Mouse (Mus musculus) brain, adult 2 months (tissue): ENCODE measurements around the gene Tmub1.
A peak's percentile ranks its signal among the peaks of the same experiment; 100 is the strongest.

ENCODE experiments used
- DNase-seq: peaks from one replicate; pipeline ENCODE4 v3.0.0; 2011; ENCODE audit warnings: low read depth, low spot score

Tmub1 gene

GRCm38 (mm10) chr5:24447624-24448298, at the start of gene Tmub1:
Gene Tmub1 (minus strand): TSS chr5:24447854.
- DNase-seq, result peak; percentile 92

GRCm38 (mm10) chr5:24496756-24497155, 49.1 kb upstream of the Tmub1 start:
- peak; percentile 63 for DNase-seq

GRCm38 (mm10) chr5:24495019-24495418, 47.4 kb upstream of the Tmub1 start:
- DNase-seq, result peak; percentile 6

GRCm38 (mm10) chr5:24492546-24493285, 45.1 kb upstream of the Tmub1 start:
- no peak for DNase-seq

DNA sequence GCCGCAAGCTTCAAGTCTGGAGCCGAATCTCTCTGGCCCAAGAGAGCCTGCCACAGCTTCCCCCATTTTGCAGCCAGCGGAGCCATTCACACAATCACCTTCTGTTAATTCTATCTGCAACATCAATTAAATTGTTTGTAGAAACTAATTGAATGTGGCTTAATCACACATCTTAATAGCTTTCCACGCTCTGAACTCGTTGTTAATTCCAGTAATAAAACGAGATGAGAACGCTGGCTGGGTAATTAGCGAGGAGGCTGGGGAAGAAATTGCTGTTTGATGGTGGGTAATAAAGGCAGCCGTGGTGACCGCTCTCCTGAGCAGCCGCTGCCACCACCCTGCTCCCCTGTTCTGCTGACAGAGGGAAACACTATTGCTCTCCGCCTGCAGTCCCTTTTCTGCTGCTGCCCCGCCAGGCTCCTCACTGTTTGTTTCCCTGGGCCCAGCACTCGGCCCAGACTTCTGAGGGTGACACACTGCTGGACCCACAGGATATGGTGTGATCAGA, 42.8 kb upstream of the Tmub1 start:
- no peak for DNase-seq

- DNase-seq, result peak; percentile 68
These were observed 39.1 kb upstream of the Tmub1 start for GRCm38 (mm10) chr5:24486738-24487137.

- peak; percentile 96 for DNase-seq
These were observed 38.4 kb upstream of the Tmub1 start for GRCm38 (mm10) chr5:24486097-24486496.

DNA sequence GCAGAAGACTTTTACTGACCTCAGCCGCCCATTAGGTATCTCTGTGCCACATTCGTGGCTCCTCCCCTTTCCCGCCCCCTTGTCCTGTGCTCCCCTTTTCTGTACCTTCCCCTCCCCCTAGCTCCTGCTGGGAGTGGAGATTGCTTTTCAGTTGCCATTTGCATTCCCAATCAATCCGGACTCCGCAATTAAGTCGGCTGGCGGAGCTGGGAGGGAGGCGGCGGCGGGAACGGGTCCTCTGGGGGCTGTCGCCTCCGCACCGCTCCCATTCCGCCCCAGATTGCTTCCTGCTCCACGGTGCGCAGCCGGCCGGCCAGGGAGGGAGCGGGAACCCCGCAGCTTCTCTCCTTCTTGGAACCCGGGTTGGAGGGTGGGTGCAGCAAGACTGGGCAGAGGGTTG, 37.3 kb upstream of the Tmub1 start:
- peak; percentile 61 for DNase-seq

GRCm38 (mm10) chr5:24483326-24483725, 35.7 kb upstream of the Tmub1 start:
- peak; percentile 91 for DNase-seq

- no peak for DNase-seq
These were observed 34.8 kb upstream of the Tmub1 start for GRCm38 (mm10) chr5:24482247-24483079.

DNA sequence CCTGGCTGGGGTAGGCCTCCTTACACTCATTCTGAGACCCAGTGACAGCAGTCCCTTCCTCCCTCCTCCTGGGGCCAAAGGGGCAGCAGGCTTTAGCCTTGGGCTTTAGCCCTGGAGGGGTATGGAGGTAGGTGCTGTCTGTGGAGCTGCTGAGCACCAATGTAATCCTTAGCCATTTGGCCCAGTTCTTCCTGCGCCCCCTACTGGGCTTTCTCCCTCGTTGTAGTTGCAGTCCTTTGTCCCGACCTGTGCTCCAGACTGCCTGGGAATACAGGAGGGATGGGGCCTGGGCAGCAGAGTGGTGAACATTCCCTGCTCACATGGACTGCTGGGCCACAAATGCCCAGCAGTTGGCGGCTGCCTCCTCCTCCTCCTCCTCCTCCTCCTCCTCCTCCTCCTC, 34.0 kb upstream of the Tmub1 start:
- DNase-seq, result peak; percentile 82

DNA sequence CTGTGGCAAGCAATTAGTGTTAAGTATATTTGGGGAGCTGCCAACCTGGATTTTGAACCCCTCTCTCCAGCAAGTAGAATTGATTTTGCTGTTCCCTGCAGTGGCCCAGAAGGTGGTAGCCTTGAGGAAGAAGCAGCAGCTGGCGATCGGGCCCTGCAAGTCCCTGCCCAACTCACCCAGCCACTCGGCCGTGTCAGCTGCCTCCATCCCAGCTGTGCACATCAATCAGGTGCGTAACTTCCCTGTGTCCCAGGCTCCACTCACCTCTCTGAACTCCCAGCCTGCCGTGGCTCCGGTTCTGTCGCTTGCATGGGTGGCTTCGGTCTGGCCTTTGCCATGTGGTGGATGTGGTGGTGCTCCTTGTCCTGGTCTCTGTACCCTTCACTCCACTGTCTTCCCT, 30.3 kb upstream of the Tmub1 start:
- DNase-seq, result no peak

DNA sequence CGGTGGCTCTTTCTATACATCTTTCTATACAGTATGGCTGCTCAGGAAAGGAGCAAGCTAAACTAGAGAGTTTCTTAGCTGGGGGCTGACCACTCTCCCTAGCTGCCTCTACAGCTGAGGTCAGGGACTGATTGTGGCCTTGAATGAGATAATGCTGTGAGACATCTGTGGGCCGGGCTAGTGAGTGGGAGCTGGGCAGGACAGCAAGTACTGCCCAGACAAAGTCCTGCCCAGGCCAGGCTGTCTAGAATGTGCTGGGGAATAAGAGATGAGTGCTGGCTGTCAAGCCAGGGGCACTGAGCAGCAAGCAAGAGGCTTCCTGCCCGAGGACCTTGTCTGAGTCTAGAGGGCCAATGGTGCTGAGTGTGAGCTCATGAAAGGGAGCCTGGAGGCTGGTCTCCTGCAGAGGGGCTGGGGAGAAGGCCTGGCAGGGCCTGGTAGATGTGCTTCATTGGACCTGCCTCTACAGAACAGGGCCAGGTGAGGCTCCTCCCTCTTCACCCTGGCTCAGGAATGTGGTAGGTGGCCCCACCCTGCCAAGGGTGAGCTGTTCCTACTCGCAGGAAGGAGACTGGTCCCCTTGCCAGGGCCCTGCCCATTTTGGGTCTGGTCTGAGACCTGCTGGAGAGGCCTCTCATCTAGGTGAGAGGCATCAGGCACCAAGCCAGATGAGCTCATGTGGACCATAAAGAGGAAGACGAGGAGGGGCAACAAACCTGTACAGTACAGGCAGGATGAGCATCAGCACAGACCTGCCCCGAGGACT, 28.0 kb upstream of the Tmub1 start:
- DNase-seq, result peak; percentile 61

GRCm38 (mm10) chr5:24474723-24475261, 27.1 kb upstream of the Tmub1 start:
- peak; percentile 72 for DNase-seq

DNA sequence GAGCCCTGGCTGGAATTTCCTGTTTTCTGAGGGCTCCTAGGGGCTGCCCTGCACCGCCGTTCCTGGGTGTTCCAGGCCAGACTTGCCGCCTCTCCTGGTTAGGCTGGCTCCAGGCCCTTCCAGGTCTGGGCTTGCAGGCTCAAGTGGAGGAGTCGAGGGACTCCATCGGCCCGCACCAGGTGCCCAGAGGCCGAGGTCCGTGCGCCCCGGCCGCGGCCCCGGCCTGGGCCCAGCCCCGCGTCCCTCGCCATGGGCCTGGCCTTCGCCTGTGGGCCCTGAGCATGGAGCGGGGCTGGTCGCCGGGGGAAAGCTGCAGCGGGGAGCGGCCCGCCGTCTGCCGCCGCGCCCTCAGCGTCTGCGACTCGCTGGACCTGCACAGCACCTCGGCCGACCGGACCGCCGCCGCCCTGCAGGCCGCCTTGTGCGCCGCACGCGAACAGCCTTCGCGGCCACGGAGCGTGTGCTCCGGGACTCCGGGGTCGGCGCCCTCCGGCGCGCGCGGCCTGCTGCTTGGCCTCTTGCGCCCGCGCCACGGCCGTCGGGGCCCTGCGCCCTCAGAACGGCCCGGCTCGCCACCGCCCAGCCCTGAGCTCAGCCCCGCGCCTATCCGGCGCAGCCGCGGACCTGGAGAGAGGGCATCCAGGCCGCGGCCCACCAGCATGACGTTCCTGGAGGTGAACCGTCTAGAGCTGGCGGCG, 26.5 kb upstream of the Tmub1 start:
- no peak for DNase-seq

DNA sequence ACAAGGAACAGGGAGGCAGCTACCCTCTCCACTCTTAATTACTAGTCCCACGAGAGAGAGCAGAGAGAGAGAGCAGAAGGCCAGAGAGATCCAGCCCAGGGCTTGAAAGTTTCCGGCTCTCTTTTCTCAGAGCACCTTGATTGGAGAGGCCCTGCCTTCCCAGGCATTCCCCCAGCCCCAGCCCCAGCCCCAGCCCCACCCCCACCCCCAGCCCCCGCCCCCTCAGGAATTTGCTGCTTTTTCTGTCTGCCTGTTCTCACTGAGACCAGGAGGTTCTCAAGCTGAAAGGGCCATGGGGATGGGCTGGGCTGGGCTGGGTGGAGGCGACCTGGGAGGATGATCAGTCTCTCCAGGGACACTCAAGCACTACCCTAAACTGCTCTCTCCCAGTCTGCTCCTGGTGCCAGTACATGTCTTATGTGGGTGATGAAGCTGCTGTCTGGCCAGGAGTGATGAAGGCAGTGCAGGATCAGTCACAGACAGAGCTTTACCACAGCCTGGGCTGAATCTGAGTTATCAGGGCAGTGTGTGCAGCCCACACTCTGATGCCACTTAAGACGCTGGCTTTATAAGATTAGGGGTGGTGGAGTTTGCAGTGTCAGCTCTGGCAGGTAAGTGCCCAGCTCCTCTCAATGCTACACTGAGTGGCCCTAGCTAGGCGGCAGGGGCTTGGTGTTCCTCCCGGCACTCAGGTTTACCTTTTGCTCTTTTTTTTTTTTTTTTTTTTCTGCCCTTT, 25.4 kb upstream of the Tmub1 start:
- no peak for DNase-seq

DNA sequence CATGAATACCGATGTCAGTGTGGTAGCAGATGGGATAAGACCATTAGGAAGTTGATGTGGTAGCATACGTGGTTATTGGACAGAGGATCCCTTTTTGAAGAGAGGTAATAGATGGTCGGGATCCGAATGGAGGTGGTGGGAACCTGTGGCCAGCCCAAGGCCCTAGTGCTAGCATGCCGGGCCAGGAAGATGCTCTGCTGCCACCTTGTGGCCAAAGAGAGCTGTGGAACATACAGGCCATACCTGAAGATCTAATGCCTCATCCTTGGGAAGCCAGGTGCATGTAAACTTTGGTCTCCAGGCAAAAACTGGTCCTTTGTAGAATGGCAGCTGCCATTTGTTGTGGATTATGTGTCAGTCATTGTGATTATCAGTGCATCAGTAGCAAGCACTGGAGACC, 22.9 kb upstream of the Tmub1 start:
- DNase-seq, result peak; percentile 92

GRCm38 (mm10) chr5:24466762-24467161, 19.1 kb upstream of the Tmub1 start:
- DNase-seq, result no peak

DNA sequence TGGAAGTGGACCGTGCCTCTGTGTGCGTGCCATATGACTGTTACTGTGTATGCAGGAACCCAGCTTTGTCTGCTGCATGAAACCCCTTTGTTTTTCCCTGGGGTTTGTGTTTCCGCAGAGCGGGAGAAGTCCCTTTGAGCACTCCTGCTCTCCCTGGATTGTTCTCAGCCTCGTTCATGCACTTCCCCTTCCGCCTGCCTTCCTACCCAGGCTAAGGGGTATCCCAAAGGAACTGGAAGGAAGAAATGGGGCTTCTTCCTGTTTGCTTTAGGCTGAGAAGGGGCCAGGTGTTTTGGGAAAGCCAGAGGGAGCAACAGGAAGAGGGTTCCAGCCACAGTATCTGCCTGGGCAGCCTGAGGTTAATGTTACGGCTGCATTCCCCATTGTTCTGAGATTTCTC, 8.0 kb upstream of the Tmub1 start:
- DNase-seq, result no peak

- DNase-seq, result no peak
These were observed 7.4 kb upstream of the Tmub1 start for GRCm38 (mm10) chr5:24455076-24455475.
